Mouse (Mus musculus): Measurements from ENCODE around the gene Gm10118.

Gm10118 gene

GRCm38 (mm10) chr10:63927334-63927733 lies at the start of gene Gm10118:
Gm10118 (minus strand) TSS chr10:63927434.
- DNase-seq (ENCODE audit: low read depth) = no peak

GRCm38 (mm10) chr10:63972300-63972699 lies 45.1 kb upstream of the Gm10118 start:
- DNase-seq (ENCODE audit: low read depth) = no peak

GRCm38 (mm10) chr10:63954308-63954930 lies 27.2 kb upstream of the Gm10118 start:
- DNase-seq (ENCODE audit: low read depth) = no peak

- no peak for DNase-seq (ENCODE audit: low read depth)
Observed at GRCm38 (mm10) chr10:63951481-63951880, 24.2 kb upstream of the Gm10118 start.

GRCm38 (mm10) chr10:63950867-63951266 lies 23.6 kb upstream of the Gm10118 start:
- DNase-seq (ENCODE audit: low read depth) = no peak

- DNase-seq (ENCODE audit: low read depth) = no peak
Observed at GRCm38 (mm10) chr10:63947266-63947665, 20.0 kb upstream of the Gm10118 start.

GRCm38 (mm10) chr10:63945534-63945933 lies 18.3 kb upstream of the Gm10118 start:
- DNase-seq (ENCODE audit: low read depth) = no peak

GRCm38 (mm10) chr10:63933946-63934345 lies 6.7 kb upstream of the Gm10118 start:
- DNase-seq (ENCODE audit: low read depth) = no peak

- DNase-seq (ENCODE audit: low read depth) = no peak
Observed at GRCm38 (mm10) chr10:63908878-63909277, 18.4 kb downstream of the Gm10118 start.

GRCm38 (mm10) chr10:63899891-63900290 lies 27.3 kb downstream of the Gm10118 start:
- DNase-seq (ENCODE audit: low read depth) = no peak

GRCm38 (mm10) chr10:63894612-63895011 lies 32.6 kb downstream of the Gm10118 start:
- no peak for DNase-seq (ENCODE audit: low read depth)

- DNase-seq (ENCODE audit: low read depth) = no peak
Observed at GRCm38 (mm10) chr10:63886449-63887088, 40.7 kb downstream of the Gm10118 start.

- no peak for DNase-seq (ENCODE audit: low read depth)
Observed at GRCm38 (mm10) chr10:63880462-63880903, 46.8 kb downstream of the Gm10118 start.
